Mouse (Mus musculus): ENCODE data around the gene Fkbp1b. TPM values are rescaled to one million over a fixed set of nuclear protein-coding genes. Genes with fewer than 3 reads are reported as not detected.

Fkbp1b gene
- polyA plus RNA-seq, 1 experiment from 2014 or later, result 12.7 TPM

- H3K9ac ChIP-seq, result no peak overlapping the region
- H3K9me3 ChIP-seq (replicated peaks), result no peaks in the 10 kb centered on the region
- H3K4me2 ChIP-seq (replicated peaks), result peak overlapping the region; percentile 85
- no peak overlapping the region for H3K27ac ChIP-seq (replicated peaks)
- peak overlapping the region; percentile 38; the same call in 1 of the 2 replicates for H3K4me3 ChIP-seq (replicated peaks)
- no peaks in the 10 kb centered on the region for H3K27me3 ChIP-seq
- ATAC-seq (ENCODE audit: insufficient number of reproducible peaks, low FRiP score, low TSS enrichment, low read depth), result no peak
- H3K4me1 ChIP-seq, result peaks cover 11% of the 10 kb centered on the region
- H3K36me3 ChIP-seq, result no peaks in the 10 kb centered on the region
- 83% methylated on average over 6 of the region's 6 CpGs for WGBS
These were observed 32.1 kb upstream of the Fkbp1b start for GRCm38 (mm10) chr12:4873531-4873930.

GRCm38 (mm10) chr12:4872983-4873477, 31.6 kb upstream of the Fkbp1b start:
- H3K4me3 ChIP-seq (replicated peaks), result no peak overlapping the region
- H3K4me1 ChIP-seq, result peaks cover 11% of the 10 kb centered on the region
- H3K9me3 ChIP-seq (replicated peaks), result no peaks in the 10 kb centered on the region
- no peaks in the 10 kb centered on the region for H3K27me3 ChIP-seq
- H3K27ac ChIP-seq (replicated peaks), result no peak overlapping the region
- 77% methylated on average over 5 of the region's 5 CpGs for WGBS
- no peak overlapping the region for H3K4me2 ChIP-seq (replicated peaks)
- no peak overlapping the region for H3K9ac ChIP-seq
- H3K36me3 ChIP-seq, result no peaks in the 10 kb centered on the region
- no peak for ATAC-seq (ENCODE audit: insufficient number of reproducible peaks, low FRiP score, low TSS enrichment, low read depth)

DNA sequence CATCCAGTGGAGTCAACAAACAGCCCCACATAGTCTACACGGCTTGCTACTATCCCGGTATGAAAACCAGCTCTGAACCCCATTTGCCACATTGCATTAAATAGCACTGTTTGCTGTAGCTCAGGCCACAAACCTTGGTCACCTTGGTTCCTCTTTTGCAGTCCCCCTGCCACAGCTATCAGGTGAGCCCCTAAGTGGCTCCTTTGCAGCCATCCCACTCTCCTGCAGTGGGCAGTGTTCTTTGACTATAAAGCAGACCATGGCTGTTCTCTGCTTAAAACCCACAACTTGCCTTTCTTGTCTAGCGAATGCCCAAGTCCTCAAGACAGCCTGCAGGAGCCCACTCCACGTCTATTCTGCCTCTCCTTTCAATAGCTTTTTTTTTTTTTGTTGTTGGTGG, 30.9 kb upstream of the Fkbp1b start:
- no peaks in the 10 kb centered on the region for H3K36me3 ChIP-seq
- no peaks in the 10 kb centered on the region for H3K27me3 ChIP-seq
- H3K4me2 ChIP-seq (replicated peaks), result no peak overlapping the region
- ATAC-seq (ENCODE audit: insufficient number of reproducible peaks, low FRiP score, low TSS enrichment, low read depth), result no peak
- no peak overlapping the region for H3K27ac ChIP-seq (replicated peaks)
- no peak overlapping the region for H3K9ac ChIP-seq
- no peaks in the 10 kb centered on the region for H3K9me3 ChIP-seq (replicated peaks)
- H3K4me1 ChIP-seq, result peaks cover 11% of the 10 kb centered on the region
- WGBS, result 59% methylated on average over 4 of the region's 4 CpGs
- no peak overlapping the region for H3K4me3 ChIP-seq (replicated peaks)

DNA sequence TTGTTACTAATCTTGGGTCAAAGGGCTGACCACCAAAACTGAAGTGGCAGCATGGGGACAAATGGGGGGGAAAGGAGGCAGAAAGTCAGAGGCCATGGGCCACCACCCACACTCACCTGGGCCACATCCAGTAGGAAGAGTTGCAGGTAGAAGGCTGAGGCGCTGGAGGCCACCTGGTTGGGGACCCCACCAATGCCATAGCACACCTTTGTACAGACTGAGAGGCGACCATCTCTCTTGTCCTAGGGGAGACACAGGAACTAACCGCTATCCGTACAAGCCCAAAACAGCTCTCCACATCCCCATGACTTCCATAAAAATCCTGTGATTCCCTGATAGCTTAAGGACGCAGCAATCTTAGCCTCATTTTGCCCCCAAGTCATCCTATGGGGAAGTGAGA, 29.9 kb upstream of the Fkbp1b start:
- 85% methylated on average over 5 of the region's 5 CpGs for WGBS

GRCm38 (mm10) chr12:4868924-4869323, 27.5 kb upstream of the Fkbp1b start:
- H3K27ac ChIP-seq (replicated peaks), result no peak overlapping the region
- no peak overlapping the region for H3K4me2 ChIP-seq (replicated peaks)
- WGBS, result 60% methylated on average over 8 of the region's 8 CpGs
- peaks cover 11% of the 10 kb centered on the region for H3K4me1 ChIP-seq
- H3K9me3 ChIP-seq (replicated peaks), result no peaks in the 10 kb centered on the region
- H3K36me3 ChIP-seq, result no peaks in the 10 kb centered on the region
- no peaks in the 10 kb centered on the region for H3K27me3 ChIP-seq
- no peak overlapping the region for H3K4me3 ChIP-seq (replicated peaks)
- H3K9ac ChIP-seq, result no peak overlapping the region
- no peak for ATAC-seq (ENCODE audit: insufficient number of reproducible peaks, low FRiP score, low TSS enrichment, low read depth)

More for the DNA sequence above, 29.9 kb upstream of the Fkbp1b start:
- H3K9me3 ChIP-seq (replicated peaks), result no peaks in the 10 kb centered on the region
- no peaks in the 10 kb centered on the region for H3K27me3 ChIP-seq
- peaks cover 11% of the 10 kb centered on the region for H3K4me1 ChIP-seq
- H3K4me2 ChIP-seq (replicated peaks), result no peak overlapping the region
- no peak overlapping the region for H3K27ac ChIP-seq (replicated peaks)
- no peak for ATAC-seq (ENCODE audit: insufficient number of reproducible peaks, low FRiP score, low TSS enrichment, low read depth)
- H3K9ac ChIP-seq, result no peak overlapping the region
- no peak overlapping the region for H3K4me3 ChIP-seq (replicated peaks)
- no peaks in the 10 kb centered on the region for H3K36me3 ChIP-seq

GRCm38 (mm10) chr12:4864338-4864690, 22.9 kb upstream of the Fkbp1b start:
- no peaks in the 10 kb centered on the region for H3K27me3 ChIP-seq
- no peak overlapping the region for H3K4me2 ChIP-seq (replicated peaks)
- no peak for ATAC-seq (ENCODE audit: insufficient number of reproducible peaks, low FRiP score, low TSS enrichment, low read depth)
- peak overlapping the region; percentile 48; the same call in 1 of the 2 replicates for H3K27ac ChIP-seq (replicated peaks)
- peaks cover 12% of the 10 kb centered on the region for H3K4me1 ChIP-seq
- H3K9ac ChIP-seq, result no peak overlapping the region
- no peaks in the 10 kb centered on the region for H3K9me3 ChIP-seq (replicated peaks)
- H3K4me3 ChIP-seq (replicated peaks), result no peak overlapping the region
- WGBS, result 50% methylated on average over 4 of the region's 4 CpGs
- no peaks in the 10 kb centered on the region for H3K36me3 ChIP-seq

DNA sequence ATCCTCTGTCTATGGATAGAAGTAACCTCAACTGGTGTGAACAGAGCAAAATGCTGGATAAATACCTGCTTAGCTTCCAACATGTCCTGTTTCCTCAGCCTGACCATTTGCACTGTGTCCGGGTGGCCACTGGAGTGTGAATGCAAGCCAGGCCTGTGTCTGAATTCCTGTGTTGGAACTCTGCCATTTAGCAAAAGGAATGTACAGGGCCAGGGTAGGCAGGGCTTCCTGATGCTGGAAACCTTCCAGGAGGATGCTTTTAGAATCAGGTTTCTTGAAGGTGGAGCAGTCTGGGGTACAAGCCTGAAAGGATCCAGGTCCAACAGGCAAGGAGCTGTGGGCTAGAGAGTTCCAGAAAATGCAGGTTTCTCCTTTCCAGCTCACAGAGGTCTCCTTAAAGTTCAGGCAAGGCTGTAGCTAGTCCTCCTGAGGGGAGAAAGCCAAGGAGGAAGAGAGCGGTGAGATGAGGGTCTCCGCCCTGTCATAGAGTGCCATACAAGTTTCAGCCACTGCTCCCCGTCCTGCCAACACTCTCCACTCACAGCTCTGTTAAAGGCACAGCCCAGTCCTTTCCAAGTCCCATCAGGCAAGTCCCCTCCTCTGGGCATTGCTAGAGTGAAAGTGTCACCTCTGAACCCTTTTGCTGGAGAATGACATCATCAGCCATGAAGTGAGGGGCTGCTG, 22.4 kb upstream of the Fkbp1b start:
- 0 out of 2 replicates have a peak, but pooled peaks have one; percentile 54 for ATAC-seq (ENCODE audit: insufficient number of reproducible peaks, low FRiP score, low TSS enrichment, low read depth)
- no peak overlapping the region for H3K9ac ChIP-seq
- 43% methylated on average over 4 of the region's 4 CpGs for WGBS

DNA sequence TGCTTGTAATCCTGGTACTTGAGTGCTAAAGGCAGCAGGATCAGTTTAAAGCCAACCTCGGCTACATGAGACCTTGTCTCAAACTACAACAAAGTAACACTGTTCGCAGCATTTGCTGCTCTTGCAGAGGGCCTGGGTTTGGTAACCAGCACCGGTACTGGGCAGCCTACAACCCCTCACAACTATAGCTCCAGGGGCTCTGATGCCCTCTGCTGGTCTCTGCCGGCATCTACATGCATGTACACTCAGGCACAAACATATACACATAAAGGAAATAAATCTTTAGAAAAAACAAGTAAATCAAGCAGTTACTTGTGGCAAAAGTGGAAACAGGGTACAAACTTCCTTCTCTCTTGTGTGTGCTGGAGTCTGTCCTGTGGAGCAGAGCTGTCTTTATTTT, 21.3 kb upstream of the Fkbp1b start:
- H3K27me3 ChIP-seq, result no peaks in the 10 kb centered on the region
- H3K4me1 ChIP-seq, result peaks cover 12% of the 10 kb centered on the region
- no peak overlapping the region for H3K9ac ChIP-seq
- 89% methylated on average over 4 of the region's 4 CpGs for WGBS
- H3K27ac ChIP-seq (replicated peaks), result no peak overlapping the region
- H3K9me3 ChIP-seq (replicated peaks), result no peaks in the 10 kb centered on the region
- peaks cover 4% of the 10 kb centered on the region; the same call in 1 of the 2 replicates for H3K36me3 ChIP-seq
- no peak overlapping the region for H3K4me3 ChIP-seq (replicated peaks)
- no peak for ATAC-seq (ENCODE audit: insufficient number of reproducible peaks, low FRiP score, low TSS enrichment, low read depth)
- no peak overlapping the region for H3K4me2 ChIP-seq (replicated peaks)

More for the DNA sequence above, 22.4 kb upstream of the Fkbp1b start:
- H3K27me3 ChIP-seq, result no peaks in the 10 kb centered on the region
- H3K4me2 ChIP-seq (replicated peaks), result no peak overlapping the region
- H3K9me3 ChIP-seq (replicated peaks), result no peaks in the 10 kb centered on the region
- peaks cover 12% of the 10 kb centered on the region for H3K4me1 ChIP-seq
- H3K27ac ChIP-seq (replicated peaks), result peak overlapping the region; percentile 48
- no peaks in the 10 kb centered on the region for H3K36me3 ChIP-seq
- no peak overlapping the region for H3K4me3 ChIP-seq (replicated peaks)

- Histone ChIP-seq H3K4me1 (peaks cover 10% of the 10 kb centered on the region), H3K27me3 (no peaks in the 10 kb centered on the region)
These were observed 18.0 kb upstream of the Fkbp1b start for GRCm38 (mm10) chr12:4859241-4859914.

DNA sequence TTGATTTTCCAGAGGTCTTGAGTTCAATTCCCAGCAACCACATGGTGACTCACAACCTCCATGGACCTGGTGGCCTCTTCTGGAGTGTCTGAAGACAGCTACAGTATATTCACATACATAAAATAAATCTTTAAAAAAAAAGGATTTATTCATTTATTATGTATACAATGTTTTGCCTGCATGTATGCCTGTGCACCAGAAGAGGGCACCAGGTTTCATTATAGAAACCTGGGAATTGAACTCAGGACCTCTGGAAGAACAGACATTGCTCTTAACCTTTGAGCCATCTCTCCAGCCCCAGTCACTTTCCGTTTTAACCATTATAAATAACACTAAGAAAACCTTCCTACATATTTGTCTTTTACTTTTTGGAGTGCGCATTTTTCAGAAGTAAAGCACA, 15.4 kb upstream of the Fkbp1b start:
- Histone ChIP-seq H3K36me3 (peaks cover 32% of the 10 kb centered on the region), H3K4me3 (replicated peaks) (no peak overlapping the region), H3K27ac (replicated peaks) (no peak overlapping the region), H3K9me3 (replicated peaks) (no peaks in the 10 kb centered on the region), H3K27me3 (no peaks in the 10 kb centered on the region), H3K9ac (no peak overlapping the region), H3K4me1 (no peaks in the 10 kb centered on the region), H3K4me2 (replicated peaks) (no peak overlapping the region)
- WGBS, result 99% methylated on average over 2 of the region's 2 CpGs
- no peak for ATAC-seq (ENCODE audit: insufficient number of reproducible peaks, low FRiP score, low TSS enrichment, low read depth)

More at GRCm38 (mm10) chr12:4859241-4859914, 18.0 kb upstream of the Fkbp1b start:
- Histone ChIP-seq H3K4me3 (replicated peaks) (no peak overlapping the region), H3K4me2 (replicated peaks) (no peak overlapping the region), H3K36me3 (peaks cover 21% of the 10 kb centered on the region), H3K27ac (replicated peaks) (no peak overlapping the region), H3K9me3 (replicated peaks) (no peaks in the 10 kb centered on the region), H3K9ac (no peak overlapping the region)
- no peak for ATAC-seq (ENCODE audit: insufficient number of reproducible peaks, low FRiP score, low TSS enrichment, low read depth)
- 37% methylated on average over 11 of the region's 11 CpGs for WGBS

DNA sequence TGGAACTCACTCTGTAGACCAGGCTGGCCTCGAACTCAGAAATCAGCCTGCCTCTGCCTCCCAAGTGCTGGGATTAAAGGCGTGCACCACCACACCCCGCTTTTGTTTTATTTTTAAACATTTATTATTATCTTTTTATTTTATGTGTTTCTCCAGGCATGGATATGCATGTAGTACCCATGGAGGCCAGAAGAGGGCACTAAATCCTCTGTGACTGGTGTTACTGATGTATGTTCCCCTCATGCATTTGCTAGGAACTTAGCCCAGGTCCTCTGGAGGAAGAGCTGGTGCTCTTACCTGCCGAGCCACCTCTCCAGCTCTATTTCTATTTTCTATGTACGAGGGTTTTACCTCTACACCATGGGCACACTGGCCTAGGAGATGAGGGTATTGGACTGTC, 14.8 kb upstream of the Fkbp1b start:
- peaks cover 35% of the 10 kb centered on the region for H3K36me3 ChIP-seq
- 96% methylated on average over 5 of the region's 5 CpGs for WGBS
- no peak overlapping the region for H3K4me3 ChIP-seq (replicated peaks)
- H3K9me3 ChIP-seq (replicated peaks), result no peaks in the 10 kb centered on the region
- H3K27ac ChIP-seq (replicated peaks), result no peak overlapping the region
- no peak overlapping the region for H3K4me2 ChIP-seq (replicated peaks)
- no peaks in the 10 kb centered on the region for H3K4me1 ChIP-seq
- ATAC-seq (ENCODE audit: insufficient number of reproducible peaks, low FRiP score, low TSS enrichment, low read depth), result no peak
- H3K27me3 ChIP-seq, result no peaks in the 10 kb centered on the region
- no peak overlapping the region for H3K9ac ChIP-seq

Measured in embryonic facial prominence, embryonic 15.5 days (tissue).